Mouse (Mus musculus) liver, adult 2 months (tissue): ENCODE measurements around the gene Gm20388. TPM values are rescaled to one million over a fixed set of nuclear protein-coding genes. Genes with fewer than 3 reads are reported as not detected.

Source experiments
- DNase-seq: peaks from one replicate; pipeline ENCODE4 v3.0.0-alpha.2; 2011; ENCODE audit warnings: low read depth, low spot score; ENCODE audit errors: extremely low read depth
- H3K27ac ChIP-seq: fragments of 200-500 bp; replicated peaks from 2 replicates; pipeline ENCODE4 v1.5.1; 2012; ENCODE audit warnings: low read depth, mild to moderate bottlenecking, control low read depth, inconsistent platforms, low read length; ENCODE audit not compliant: insufficient read depth
- H3K27me3 ChIP-seq: fragments of 200-500 bp; 2 replicates; pipeline ENCODE4 v1.6.1; 2012; ENCODE audit warnings: mild to moderate bottlenecking, moderate library complexity, low read length, inconsistent platforms; ENCODE audit not compliant: control insufficient read depth, insufficient read depth
- H3K36me3 ChIP-seq: fragments of 200-500 bp; 2 replicates; pipeline ENCODE4 v1.6.1; 2012; ENCODE audit warnings: low read length, inconsistent platforms; ENCODE audit not compliant: control insufficient read depth, insufficient read depth
- H3K4me1 ChIP-seq: fragments of 200-500 bp; 2 replicates; pipeline ENCODE4 v1.6.1; 2011; ENCODE audit warnings: low read length; ENCODE audit not compliant: control insufficient read depth, insufficient read depth
- H3K4me3 ChIP-seq: fragments of 200-500 bp; 2 replicates; pipeline ENCODE4 v1.5.1; 2011; ENCODE audit warnings: low read depth, mild to moderate bottlenecking, control low read depth, low read length, moderate library complexity; ENCODE audit not compliant: insufficient read depth
- H3K79me2 ChIP-seq: fragments of 200-500 bp; 2 replicates; pipeline ENCODE4 v1.6.1; 2012; ENCODE audit warnings: inconsistent platforms, mild to moderate bottlenecking, low read length, moderate library complexity; ENCODE audit not compliant: control insufficient read depth, insufficient read depth
- H3K9ac ChIP-seq: fragments of 200-500 bp; 2 replicates; pipeline ENCODE4 v1.6.1; 2012; ENCODE audit warnings: low read depth, mild to moderate bottlenecking, control low read depth, inconsistent platforms, low read length
- CTCF ChIP-seq: fragments of 200-500 bp; IDR thresholded peaks from 2 replicates; pipeline ENCODE4 v1.5.1; 2011; ENCODE audit warnings: low read depth, low read length, control low read depth
- POLR2A ChIP-seq: fragments of 200-500 bp; IDR thresholded peaks from 2 replicates; pipeline ENCODE4 v1.6.1; 2011; ENCODE audit warnings: low read length, control low read depth; ENCODE audit not compliant: insufficient read depth; ENCODE audit errors: extremely low read depth
- WGBS: fragments of 180-500 bp; shearing (Covaris S2); methylation state at CpG from one replicate; pipeline ENCODE4 v1.1.7; 2018; 5-methylcytosine and 5-hydroxymethylcytosine counted together
- polyA plus RNA-seq: library from polyadenylated mRNA; depleted of rRNA; stranded (reverse); fragments of >200 nt; gene quantifications from 2 replicates; pipeline ENCODE4 v1.2.3, GENCODE M21; 2012
- total RNA-seq: library from RNA; depleted of rRNA; stranded (reverse); fragments of >200 nt; gene quantifications from 2 replicates; pipeline ENCODE4 v1.2.3, GENCODE M21; 2014

The Gm20388 gene
- total and polyA plus RNA-seq, 2 experiments, result 6.4 to 19.9 TPM

GRCm38 (mm10) chr8:120504251-120505081 lies 593.8 kb downstream of the Gm20388 start:
- no peak overlapping the region for H3K27ac ChIP-seq
- DNase-seq, result peak; percentile 72
- no peaks in the 10 kb centered on the region for H3K27me3 ChIP-seq
- 49% methylated on average over 20 of the region's 20 CpGs for WGBS
- peaks cover 47% of the 10 kb centered on the region for H3K79me2 ChIP-seq
- H3K9ac ChIP-seq, result no peak overlapping the region
- no peak for TF ChIP-seq CTCF
- no peak for TF ChIP-seq POLR2A
- no peak overlapping the region for H3K4me3 ChIP-seq
- H3K4me1 ChIP-seq, result peaks cover 37% of the 10 kb centered on the region
- no peaks in the 10 kb centered on the region for H3K36me3 ChIP-seq

- H3K27me3 ChIP-seq, result no peaks in the 10 kb centered on the region
- peaks cover 53% of the 10 kb centered on the region for H3K79me2 ChIP-seq
- no peak overlapping the region for H3K4me3 ChIP-seq
- no peak for DNase-seq
- H3K4me1 ChIP-seq, result peaks cover 34% of the 10 kb centered on the region
- 79% methylated on average over 19 of the region's 19 CpGs for WGBS
- no peaks in the 10 kb centered on the region for H3K36me3 ChIP-seq
- H3K9ac ChIP-seq, result no peak overlapping the region
- no peak overlapping the region for H3K27ac ChIP-seq
- TF ChIP-seq CTCF (no peak), POLR2A (no peak)
Measured at GRCm38 (mm10) chr8:120505082-120505511, 594.5 kb downstream of the Gm20388 start.

GRCm38 (mm10) chr8:120505619-120506310 lies 595.1 kb downstream of the Gm20388 start:
- H3K27ac ChIP-seq, result no peak overlapping the region
- no peak overlapping the region for H3K4me3 ChIP-seq
- DNase-seq, result peak; percentile 67
- no peak for TF ChIP-seq CTCF
- TF ChIP-seq POLR2A, result no peak
- H3K27me3 ChIP-seq, result no peaks in the 10 kb centered on the region
- H3K4me1 ChIP-seq, result peaks cover 31% of the 10 kb centered on the region
- WGBS, result 63% methylated on average over 23 of the region's 23 CpGs
- no peak overlapping the region for H3K9ac ChIP-seq
- H3K79me2 ChIP-seq, result peaks cover 54% of the 10 kb centered on the region
- H3K36me3 ChIP-seq, result no peaks in the 10 kb centered on the region

GRCm38 (mm10) chr8:120506562-120506961 lies 595.9 kb downstream of the Gm20388 start:
- Histone ChIP-seq H3K4me3 (no peak overlapping the region), H3K79me2 (peaks cover 54% of the 10 kb centered on the region), H3K9ac (no peak overlapping the region), H3K27me3 (no peaks in the 10 kb centered on the region), H3K36me3 (no peaks in the 10 kb centered on the region), H3K27ac (no peak overlapping the region), H3K4me1 (peaks cover 26% of the 10 kb centered on the region)
- 74% methylated on average over 2 of the region's 2 CpGs for WGBS
- DNase-seq, result no peak
- peak; percentile 35; the same call in 1 of the 2 replicates for TF ChIP-seq CTCF
- no peak for TF ChIP-seq POLR2A

- WGBS, result 95% methylated on average over 9 of the region's 9 CpGs
- no peaks in the 10 kb centered on the region for H3K36me3 ChIP-seq
- no peaks in the 10 kb centered on the region for H3K27me3 ChIP-seq
- no peak overlapping the region for H3K9ac ChIP-seq
- no peak for DNase-seq
- H3K4me1 ChIP-seq, result peaks cover 19% of the 10 kb centered on the region
- H3K79me2 ChIP-seq, result peaks cover 61% of the 10 kb centered on the region
- H3K4me3 ChIP-seq, result no peak overlapping the region
- TF ChIP-seq POLR2A (no peak), CTCF (no peak)
- no peak overlapping the region for H3K27ac ChIP-seq
Measured at GRCm38 (mm10) chr8:120507290-120507689, 596.6 kb downstream of the Gm20388 start.
